Mouse (Mus musculus) kidney, embryonic 16.5 days (tissue): ENCODE measurements at regions not wholly inside any gene's neighbourhood (a gene's known extent, or its start where the extent isn't known, plus 50 kb on each side); places are given as distances from the start of the nearest gene placed in this dataset.
A peak's percentile ranks its signal among the peaks of the same experiment; 100 is the strongest.

Experiments
- ATAC-seq: fragments of 200-750 bp; cut with Nextera tagmentation; 2 replicates; pipeline ENCODE4 v1.8.0; 2017; ENCODE audit warnings: moderate TSS enrichment; ENCODE audit not compliant: low FRiP score, low TSS enrichment
- H3K27ac ChIP-seq: fragments of 300-500 bp; sonication (generic); 2 replicates; pipeline ENCODE4 v1.5.1; 2014; ENCODE audit warnings: low read length
- H3K27me3 ChIP-seq: fragments of 300-500 bp; sonication (generic); 2 replicates; pipeline ENCODE4 v1.6.1; 2014; ENCODE audit warnings: low read length, control low read depth, mixed read lengths; ENCODE audit not compliant: insufficient read depth
- H3K36me3 ChIP-seq: fragments of 300-500 bp; sonication (generic); 2 replicates; pipeline ENCODE4 v1.6.1; 2014; ENCODE audit warnings: low read length, control low read depth, mixed read lengths; ENCODE audit not compliant: insufficient read depth
- H3K4me1 ChIP-seq: fragments of 300-500 bp; sonication (generic); 2 replicates; pipeline ENCODE4 v1.6.1; 2014; ENCODE audit warnings: low read length, control low read depth, mixed read lengths; ENCODE audit not compliant: insufficient read depth
- H3K4me2 ChIP-seq: fragments of 300-500 bp; sonication (generic); replicated peaks from 2 replicates; pipeline ENCODE4 v1.6.1; 2014; ENCODE audit warnings: low read depth, low read length
- H3K4me3 ChIP-seq: fragments of 300-500 bp; sonication (generic); 2 replicates; pipeline ENCODE4 v1.5.1; 2014; ENCODE audit warnings: mild to moderate bottlenecking, low read length
- H3K9ac ChIP-seq: fragments of 300-500 bp; sonication (generic); replicated peaks from 2 replicates; pipeline ENCODE4 v1.6.1; 2014; ENCODE audit warnings: low read length
- H3K9me3 ChIP-seq: fragments of 300-500 bp; sonication (generic); 2 replicates; pipeline ENCODE4 v1.6.1; 2016; ENCODE audit warnings: low read length, control low read depth
- WGBS: fragments of 180-500 bp; shearing (Covaris S2); extraction: QIAGEN DNeasy Blood & Tissue Kit; methylation state at CpG from one replicate; pipeline ENCODE4 v1.1.7; 2014; 5-methylcytosine and 5-hydroxymethylcytosine counted together

GRCm38 (mm10) chr8:12019272-12019671 is 179.0 kb downstream of the Tex29 start:
- no peak overlapping the region for H3K9ac ChIP-seq
- ATAC-seq = no peak
- H3K4me2 ChIP-seq = no peak overlapping the region
- no peak overlapping the region for H3K4me3 ChIP-seq
- no peaks in the 10 kb centered on the region for H3K36me3 ChIP-seq
- H3K9me3 ChIP-seq = no peaks in the 10 kb centered on the region
- WGBS = 89% methylated on average over 9 of the region's 9 CpGs
- no peaks in the 10 kb centered on the region for H3K27me3 ChIP-seq
- H3K4me1 ChIP-seq = no peaks in the 10 kb centered on the region
- H3K27ac ChIP-seq = no peak overlapping the region

GRCm38 (mm10) chr8:12023669-12024390 is 183.6 kb downstream of the Tex29 start:
- Histone ChIP-seq H3K4me3 (no peak overlapping the region), H3K27ac (no peak overlapping the region), H3K4me2 (no peak overlapping the region), H3K27me3 (no peaks in the 10 kb centered on the region), H3K36me3 (no peaks in the 10 kb centered on the region), H3K9ac (no peak overlapping the region), H3K4me1 (no peaks in the 10 kb centered on the region), H3K9me3 (no peaks in the 10 kb centered on the region)
- WGBS = 76% methylated on average over 4 of the region's 4 CpGs
- ATAC-seq = no peak

- WGBS = 61% methylated on average over 22 of the region's 22 CpGs
- no peak for ATAC-seq
Observed at GRCm38 (mm10) chr8:12030363-12031116, 190.3 kb downstream of the Tex29 start.

GRCm38 (mm10) chr8:12031796-12032195 is 191.5 kb downstream of the Tex29 start:
- Histone ChIP-seq H3K9me3 (no peaks in the 10 kb centered on the region), H3K4me1 (peaks cover 4% of the 10 kb centered on the region; the same call in 1 of the 2 replicates), H3K9ac (no peak overlapping the region), H3K27me3 (no peaks in the 10 kb centered on the region), H3K36me3 (no peaks in the 10 kb centered on the region), H3K4me2 (no peak overlapping the region), H3K4me3 (no peak overlapping the region), H3K27ac (no peak overlapping the region)
- 59% methylated on average over 3 of the region's 3 CpGs for WGBS
- no peak for ATAC-seq

More at GRCm38 (mm10) chr8:12030363-12031116, 190.3 kb downstream of the Tex29 start:
- Histone ChIP-seq H3K9me3 (no peaks in the 10 kb centered on the region), H3K36me3 (no peaks in the 10 kb centered on the region), H3K4me1 (peaks cover 4% of the 10 kb centered on the region; the same call in 1 of the 2 replicates), H3K27ac (no peak overlapping the region), H3K4me3 (no peak overlapping the region), H3K4me2 (no peak overlapping the region), H3K9ac (no peak overlapping the region), H3K27me3 (no peaks in the 10 kb centered on the region)

- Histone ChIP-seq H3K9ac (no peak overlapping the region), H3K27ac (no peak overlapping the region), H3K4me2 (no peak overlapping the region), H3K4me3 (no peak overlapping the region), H3K4me1 (peaks cover 4% of the 10 kb centered on the region; the same call in 1 of the 2 replicates), H3K27me3 (no peaks in the 10 kb centered on the region), H3K36me3 (no peaks in the 10 kb centered on the region), H3K9me3 (no peaks in the 10 kb centered on the region)
- WGBS = 81% methylated on average over 3 of the region's 3 CpGs
- no peak for ATAC-seq
Observed at GRCm38 (mm10) chr8:12032386-12032785, 192.1 kb downstream of the Tex29 start.

GRCm38 (mm10) chr8:12036349-12036748 is 196.1 kb downstream of the Tex29 start:
- Histone ChIP-seq H3K9ac (no peak overlapping the region), H3K4me3 (no peak overlapping the region), H3K27ac (no peak overlapping the region), H3K27me3 (no peaks in the 10 kb centered on the region), H3K4me2 (no peak overlapping the region), H3K9me3 (no peaks in the 10 kb centered on the region), H3K36me3 (no peaks in the 10 kb centered on the region), H3K4me1 (no peaks in the 10 kb centered on the region)
- ATAC-seq = no peak
- 68% methylated on average over 3 of the region's 3 CpGs for WGBS

GRCm38 (mm10) chr8:12040924-12041323 is 200.7 kb downstream of the Tex29 start:
- Histone ChIP-seq H3K27me3 (no peaks in the 10 kb centered on the region), H3K27ac (no peak overlapping the region), H3K9ac (no peak overlapping the region), H3K4me3 (no peak overlapping the region), H3K4me2 (no peak overlapping the region), H3K4me1 (no peaks in the 10 kb centered on the region), H3K36me3 (no peaks in the 10 kb centered on the region), H3K9me3 (no peaks in the 10 kb centered on the region)
- WGBS = 58% methylated on average over 3 of the region's 3 CpGs
- ATAC-seq = no peak

- H3K27me3 ChIP-seq = no peaks in the 10 kb centered on the region
- H3K27ac ChIP-seq = no peak overlapping the region
- no peaks in the 10 kb centered on the region for H3K9me3 ChIP-seq
- ATAC-seq = no peak
- WGBS = 48% methylated on average over 6 of the region's 6 CpGs
- peak overlapping the region; percentile 13; the same call in 1 of the 2 replicates for H3K4me2 ChIP-seq
- no peaks in the 10 kb centered on the region for H3K4me1 ChIP-seq
- H3K36me3 ChIP-seq = no peaks in the 10 kb centered on the region
- no peak overlapping the region for H3K9ac ChIP-seq
- H3K4me3 ChIP-seq = 0 out of 2 replicates have a peak overlapping the region, but pooled peaks have one; percentile 6
Observed at GRCm38 (mm10) chr8:12041662-12042061, 201.4 kb downstream of the Tex29 start.

GRCm38 (mm10) chr8:12050841-12051240 is 210.6 kb downstream of the Tex29 start:
- Histone ChIP-seq H3K27me3 (no peaks in the 10 kb centered on the region), H3K9ac (no peak overlapping the region), H3K4me1 (no peaks in the 10 kb centered on the region), H3K4me3 (no peak overlapping the region), H3K4me2 (no peak overlapping the region), H3K36me3 (no peaks in the 10 kb centered on the region), H3K9me3 (no peaks in the 10 kb centered on the region), H3K27ac (no peak overlapping the region)
- 48% methylated on average over 5 of the region's 5 CpGs for WGBS
- ATAC-seq = no peak

GRCm38 (mm10) chr8:12051357-12051756 is 211.1 kb downstream of the Tex29 start:
- Histone ChIP-seq H3K9ac (no peak overlapping the region), H3K36me3 (no peaks in the 10 kb centered on the region), H3K4me3 (no peak overlapping the region), H3K27me3 (no peaks in the 10 kb centered on the region), H3K9me3 (no peaks in the 10 kb centered on the region), H3K4me2 (no peak overlapping the region), H3K27ac (no peak overlapping the region), H3K4me1 (no peaks in the 10 kb centered on the region)
- ATAC-seq = no peak
- 56% methylated on average over 12 of the region's 12 CpGs for WGBS
